Mouse (Mus musculus) CH12.LX (cell line): ENCODE measurements around the gene Gm49486. TPM values are rescaled to one million over a fixed set of nuclear protein-coding genes. Genes with fewer than 3 reads are reported as not detected.

ENCODE experiments used
- DNase-seq: peaks from one replicate; pipeline ENCODE4 v3.0.0-alpha.2; 2013; ENCODE audit errors: extremely low read depth
- H3K27ac ChIP-seq: 2 replicates; pipeline ENCODE4 v1.5.1; 2012; ENCODE audit warnings: low read depth, mild to moderate bottlenecking, control low read depth, moderate library complexity; ENCODE audit not compliant: insufficient read depth
- H3K27me3 ChIP-seq: replicated peaks from 2 replicates; pipeline ENCODE3; 2012; ENCODE audit warnings: inconsistent platforms
- H3K36me3 ChIP-seq, 2 experiments: replicated peaks in 1 of 2; 2 replicates each; pipeline versions ENCODE3 to v1.6.1; 2012; ENCODE audit warnings: inconsistent platforms in 1 of 2, low read length in 1 of 2, mild to moderate bottlenecking in 1 of 2, mixed read lengths in 1 of 2, moderate library complexity in 1 of 2; ENCODE audit not compliant: control insufficient read depth in 1 of 2, insufficient read depth in 1 of 2
- H3K4me1 ChIP-seq, 2 experiments: 2 replicates each; pipeline ENCODE4 v1.6.1; 2012; ENCODE audit warnings: inconsistent platforms in 1 of 2, moderate library complexity in 1 of 2; ENCODE audit not compliant: insufficient read depth in 2 of 2, control insufficient read depth in 1 of 2
- H3K4me2 ChIP-seq: 2 replicates; pipeline ENCODE4 v1.6.1; 2012; ENCODE audit warnings: low read depth, mild to moderate bottlenecking, control low read depth; ENCODE audit not compliant: poor library complexity, insufficient read depth, severe bottlenecking
- H3K4me3 ChIP-seq, 3 experiments: fragments of 150-350 bp in 1 of 3; sonication (generic) in 1 of 3; replicated peaks in 1 of 3; 2 replicates each; pipeline versions ENCODE3 to v1.5.1; 2011 to 2012; ENCODE audit warnings: low read depth in 2 of 3, low read length in 2 of 3, mild to moderate bottlenecking in 2 of 3, moderate library complexity in 2 of 3, control low read depth in 1 of 3, improper control_type of control experiment in 1 of 3, inconsistent platforms in 1 of 3, mixed read lengths in 1 of 3; ENCODE audit not compliant: poor library complexity in 1 of 3
- H3K79me2 ChIP-seq: replicated peaks from 2 replicates; pipeline ENCODE4 v1.6.1; 2012; ENCODE audit warnings: mild to moderate bottlenecking, moderate library complexity; ENCODE audit not compliant: control insufficient read depth, poor library complexity, insufficient read depth, severe bottlenecking; ENCODE audit errors: extremely low read depth
- H3K9ac ChIP-seq: 2 replicates; pipeline ENCODE4 v1.6.1; 2012; ENCODE audit warnings: low read depth, mild to moderate bottlenecking, control low read depth, moderate library complexity; ENCODE audit not compliant: insufficient read depth
- H3K9me3 ChIP-seq: replicated peaks from 2 replicates; pipeline ENCODE3; 2012; ENCODE audit warnings: low read length, inconsistent platforms, mixed read lengths
- CHD1 ChIP-seq: IDR thresholded peaks from 2 replicates; pipeline ENCODE4 v1.6.1; 2012; ENCODE audit warnings: low read depth, low read length, improper control_type of control experiment, inconsistent platforms
- CTCF ChIP-seq, 2 experiments: IDR thresholded peaks in 1 of 2; conservative IDR thresholded peaks in 1 of 2; 2 replicates each; pipeline ENCODE4 v1.5.1; 2011 to 2012; ENCODE audit warnings: low read depth in 2 of 2, low read length in 2 of 2, improper control_type of control experiment in 1 of 2, inconsistent platforms in 1 of 2, mild to moderate bottlenecking in 1 of 2, moderate library complexity in 1 of 2
- E2F4 ChIP-seq: IDR thresholded peaks from 2 replicates; pipeline ENCODE4 v1.6.1; 2011; ENCODE audit warnings: low read depth, low read length, improper control_type of control experiment; ENCODE audit not compliant: insufficient replicate concordance
- ELF1 ChIP-seq: IDR thresholded peaks from 2 replicates; pipeline ENCODE4 v1.6.1; 2014; ENCODE audit warnings: low read depth, mild to moderate bottlenecking, inconsistent platforms, low read length, improper control_type of control experiment
- GABPA ChIP-seq: IDR thresholded peaks from 2 replicates; pipeline ENCODE4 v1.6.1; 2012; ENCODE audit warnings: low read depth, low read length, improper control_type of control experiment, inconsistent platforms; ENCODE audit not compliant: insufficient replicate concordance
- IRF4 ChIP-seq: IDR thresholded peaks from 2 replicates; pipeline ENCODE4 v1.6.1; 2014; ENCODE audit warnings: low read depth, mild to moderate bottlenecking, inconsistent platforms, low read length, improper control_type of control experiment
- JUND ChIP-seq: conservative IDR thresholded peaks from 2 replicates; pipeline ENCODE4 v1.6.1; 2011; ENCODE audit warnings: low read depth, low read length, improper control_type of control experiment
- KAT2A ChIP-seq: IDR thresholded peaks from 2 replicates; pipeline ENCODE4 v1.6.1; 2012; ENCODE audit warnings: low read length, improper control_type of control experiment, inconsistent platforms; ENCODE audit not compliant: insufficient replicate concordance
- MAFK ChIP-seq: IDR thresholded peaks from 2 replicates; pipeline ENCODE4 v1.6.1; 2011; ENCODE audit warnings: low read length, improper control_type of control experiment; ENCODE audit not compliant: insufficient replicate concordance
- MAX ChIP-seq: IDR thresholded peaks from 2 replicates; pipeline ENCODE4 v1.6.1; 2011; ENCODE audit warnings: low read length, improper control_type of control experiment
- MAZ ChIP-seq: IDR thresholded peaks from 2 replicates; pipeline ENCODE4 v1.6.1; 2012; ENCODE audit warnings: low read depth, mild to moderate bottlenecking, inconsistent platforms, low read length, improper control_type of control experiment, moderate library complexity
- MEF2A ChIP-seq: IDR thresholded peaks from 2 replicates; pipeline ENCODE4 v1.6.1; 2014; ENCODE audit warnings: low read depth, mild to moderate bottlenecking, inconsistent platforms, low read length, improper control_type of control experiment, borderline replicate concordance
- POLR2A ChIP-seq: IDR thresholded peaks from 2 replicates; pipeline ENCODE4 v1.6.1; 2011; ENCODE audit warnings: low read depth, mild to moderate bottlenecking, improper control_type of control experiment, low read length
- POLR2AphosphoS2 ChIP-seq: IDR thresholded peaks from 2 replicates; pipeline ENCODE4 v1.6.1; 2011; ENCODE audit warnings: low read depth, low read length, improper control_type of control experiment
- SMC3 ChIP-seq: IDR thresholded peaks from 2 replicates; pipeline ENCODE4 v1.6.1; 2011; ENCODE audit warnings: low read depth, low read length, improper control_type of control experiment
- UBTF ChIP-seq: IDR thresholded peaks from 2 replicates; pipeline ENCODE4 v1.6.1; 2012; ENCODE audit warnings: low read depth, mild to moderate bottlenecking, inconsistent platforms, low read length, improper control_type of control experiment, moderate library complexity
- USF1 ChIP-seq: IDR thresholded peaks from 2 replicates; pipeline ENCODE4 v1.6.1; 2014; ENCODE audit warnings: low read depth, mild to moderate bottlenecking, inconsistent platforms, low read length, improper control_type of control experiment
- USF2 ChIP-seq: conservative IDR thresholded peaks from 2 replicates; pipeline ENCODE4 v1.6.1; 2011; ENCODE audit warnings: low read depth, low read length, improper control_type of control experiment
- ZC3H11A ChIP-seq: IDR thresholded peaks from 2 replicates; pipeline ENCODE4 v1.6.1; 2012; ENCODE audit warnings: low read depth, mild to moderate bottlenecking, inconsistent platforms, low read length, improper control_type of control experiment
- ZNF384 ChIP-seq: IDR thresholded peaks from 2 replicates; pipeline ENCODE4 v1.6.1; 2012; ENCODE audit warnings: low read depth, low read length, improper control_type of control experiment, inconsistent platforms
- dilution Hi-C: fragments of 300-500 bp; cut with MboI; formaldehyde crosslinking; loops from 2 replicates; pipeline ENCODE4 v1.14.3; 2020; ENCODE audit warnings: low sequenced_read_pairs; ENCODE audit not compliant: extremely low pct_unique_long_range_greater_than_20kb, extremely low pct_ligation_motif_present
- in situ Hi-C: fragments of 300-500 bp; cut with MboI; formaldehyde crosslinking; loops from 3 replicates; pipeline ENCODE4 v1.14.3; 2019; ENCODE audit warnings: low sequenced_read_pairs, low pct_ligation_motif_present, low pct_unique_long_range_greater_than_20kb, mixed read lengths
- polyA plus RNA-seq: library from polyadenylated mRNA; unstranded; fragments of >175 nt; gene quantifications from 2 replicates; pipeline ENCODE4 v1.2.1, GENCODE M21; 2012; ENCODE audit warnings: low read depth; ENCODE audit not compliant: insufficient read length
- total RNA-seq, 2 experiments: library from RNA; depleted of rRNA; stranded (reverse); fragments of 300-350 nt in 1 of 2; fragments of >200 nt in 1 of 2; gene quantifications; 2 replicates each; pipeline ENCODE4 v1.2.3; 2012 to 2014

Gm49486 gene
- total and polyA plus RNA-seq, 3 experiments, result 0.21 to 0.77 (median 0.59) TPM

DNA sequence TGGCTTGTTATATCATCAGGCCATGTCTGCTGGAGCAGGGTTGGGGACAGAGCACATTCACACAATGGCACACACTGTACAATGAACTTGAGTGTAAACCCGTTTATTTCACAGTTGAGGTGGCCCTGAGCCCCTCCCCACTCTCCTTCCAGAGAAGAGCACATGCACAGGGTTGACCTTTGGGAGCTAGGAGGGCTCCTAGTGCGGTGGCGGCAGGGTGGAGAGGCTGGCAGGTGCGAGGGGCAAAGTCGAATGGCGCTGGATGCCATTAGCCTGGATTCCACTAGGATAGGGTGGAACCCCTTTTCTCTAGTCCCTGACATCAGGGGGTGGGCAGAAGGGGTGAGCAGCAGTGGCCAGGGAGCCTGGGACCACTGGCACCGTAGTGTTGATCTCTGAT lies 57.0 kb downstream of the Gm49486 start:
- TF ChIP-seq USF2 (no peak), JUND (no peak), USF1 (no peak), CHD1 (no peak), ZNF384 (no peak), POLR2A (no peak)
- peaks cover 4 to 9% of the 10 kb centered on the region in 2 experiments; a peak in 3 of 4 replicates for H3K4me1 ChIP-seq

DNA sequence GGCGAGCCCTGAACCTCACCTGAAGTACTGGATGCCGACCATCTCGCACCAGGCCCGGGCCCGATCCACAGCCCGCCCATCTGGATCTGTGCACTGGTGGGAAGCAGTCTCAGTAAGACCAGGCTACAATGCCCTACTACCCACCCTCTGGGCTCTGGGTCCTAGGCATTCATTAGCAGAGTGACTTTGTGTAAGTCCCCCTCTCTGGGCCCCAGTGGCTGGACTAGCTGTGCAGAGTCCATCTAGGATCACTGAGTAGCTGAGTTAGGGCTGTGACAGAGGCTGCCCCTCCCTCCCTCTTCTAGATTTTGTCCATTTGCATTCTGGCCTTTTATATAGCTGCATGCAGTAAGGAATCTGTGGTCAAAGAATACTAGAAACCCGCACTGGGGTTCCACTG lies 57.9 kb downstream of the Gm49486 start:
- Histone ChIP-seq H3K36me3 (peaks cover 48 to 88% of the 10 kb centered on the region in 2 experiments), H3K4me3 (no peak overlapping the region), H3K79me2 (no peaks in the 10 kb centered on the region), H3K4me1 (peaks cover 4 to 9% of the 10 kb centered on the region in 2 experiments; a peak in 3 of 4 replicates), H3K27me3 (no peaks in the 10 kb centered on the region), H3K9ac (no peak overlapping the region), H3K4me2 (no peak overlapping the region), H3K27ac (no peak overlapping the region), H3K9me3 (no peaks in the 10 kb centered on the region)
- dilution Hi-C loops (no loop called here), in situ Hi-C loops (loop anchor here (5.0 kb wide), 2 partner anchors 35 to 180 kb away; no protein-coding TSS in a partner anchor)
- TF ChIP-seq POLR2A (no peak), ZC3H11A (no peak), UBTF (no peak), E2F4 (no peak), USF2 (no peak)
- DNase-seq, result no peak

More for the DNA sequence above, 57.0 kb downstream of the Gm49486 start:
- no peaks in the 10 kb centered on the region for H3K27me3 ChIP-seq
- H3K4me2 ChIP-seq, result no peak overlapping the region
- H3K27ac ChIP-seq, result no peak overlapping the region
- H3K79me2 ChIP-seq, result no peaks in the 10 kb centered on the region
- dilution Hi-C loops, result no loop called here
- H3K9me3 ChIP-seq, result no peaks in the 10 kb centered on the region
- in situ Hi-C loops, result loop anchor here (5.0 kb wide), 2 partner anchors 36 to 181 kb away; no protein-coding TSS in a partner anchor
- no peak overlapping the region for H3K4me3 ChIP-seq
- DNase-seq, result no peak
- no peak overlapping the region for H3K9ac ChIP-seq
- peaks cover 44 to 79% of the 10 kb centered on the region in 2 experiments for H3K36me3 ChIP-seq

DNA sequence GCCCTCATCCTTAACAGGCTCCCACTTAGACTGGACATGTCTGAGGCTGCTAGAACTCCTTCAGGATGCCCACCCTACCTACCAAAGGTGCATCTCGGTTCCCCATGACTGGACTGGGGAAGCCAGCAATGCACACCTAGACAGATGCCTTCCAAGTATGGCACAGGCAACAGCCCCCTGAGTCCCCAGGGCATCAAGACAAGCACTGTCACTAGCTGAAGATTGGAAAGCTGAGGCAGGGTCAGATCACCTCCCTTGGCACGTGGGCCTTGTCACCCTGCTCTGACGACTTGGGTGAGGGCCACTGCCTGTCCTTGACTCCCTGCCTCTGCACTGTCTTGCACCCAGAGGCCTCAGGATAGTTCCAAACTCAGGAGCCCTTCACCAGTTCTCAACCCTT lies 59.2 kb downstream of the Gm49486 start:
- H3K9ac ChIP-seq, result no peak overlapping the region
- H3K27me3 ChIP-seq, result no peaks in the 10 kb centered on the region
- dilution Hi-C loops (no loop called here), in situ Hi-C loops (loop anchor here (5.0 kb wide), 2 partner anchors 34 to 179 kb away; no protein-coding TSS in a partner anchor)
- no peaks in the 10 kb centered on the region for H3K79me2 ChIP-seq
- TF ChIP-seq UBTF (no peak), MAX (no peak), POLR2A (no peak), ZC3H11A (no peak), MAFK (no peak), GABPA (no peak), CHD1 (no peak), IRF4 (no peak), POLR2AphosphoS2 (no peak), USF2 (no peak), MEF2A (no peak), MAZ (no peak), KAT2A (no peak), ZNF384 (no peak), SMC3 (no peak), ELF1 (no peak), CTCF (conservative IDR thresholded peaks at IDR 0.05 in 1 of 2, IDR thresholded peaks at IDR 0.05 in 1 of 2; ENCODE audit: low read depth in 2 of 2, low read length in 2 of 2) (no peak), E2F4 (no peak)
- no peaks in the 10 kb centered on the region; a peak in 1 of 4 replicates for H3K4me1 ChIP-seq
- peaks cover 52 to 92% of the 10 kb centered on the region in 2 experiments for H3K36me3 ChIP-seq
- H3K4me2 ChIP-seq, result no peak overlapping the region
- H3K27ac ChIP-seq, result no peak overlapping the region
- no peak overlapping the region for H3K4me3 ChIP-seq
- H3K9me3 ChIP-seq, result no peaks in the 10 kb centered on the region
- no peak for DNase-seq
